Mouse (Mus musculus) right cerebral cortex, postnatal 10 days (tissue): Measurements from ENCODE around the gene Dhrs4.
A peak's percentile ranks its signal among the peaks of the same experiment; 100 is the strongest.

Experiments
- DNase-seq, 2 experiments: peaks; one replicate each; pipeline ENCODE4 v3.0.0; 2021; ENCODE audit warnings: low spot score in 2 of 2

Dhrs4 gene

GRCm38 (mm10) chr14:55486836-55487235, 8.3 kb downstream of the Dhrs4 start:
- DNase-seq = no peak

DNA sequence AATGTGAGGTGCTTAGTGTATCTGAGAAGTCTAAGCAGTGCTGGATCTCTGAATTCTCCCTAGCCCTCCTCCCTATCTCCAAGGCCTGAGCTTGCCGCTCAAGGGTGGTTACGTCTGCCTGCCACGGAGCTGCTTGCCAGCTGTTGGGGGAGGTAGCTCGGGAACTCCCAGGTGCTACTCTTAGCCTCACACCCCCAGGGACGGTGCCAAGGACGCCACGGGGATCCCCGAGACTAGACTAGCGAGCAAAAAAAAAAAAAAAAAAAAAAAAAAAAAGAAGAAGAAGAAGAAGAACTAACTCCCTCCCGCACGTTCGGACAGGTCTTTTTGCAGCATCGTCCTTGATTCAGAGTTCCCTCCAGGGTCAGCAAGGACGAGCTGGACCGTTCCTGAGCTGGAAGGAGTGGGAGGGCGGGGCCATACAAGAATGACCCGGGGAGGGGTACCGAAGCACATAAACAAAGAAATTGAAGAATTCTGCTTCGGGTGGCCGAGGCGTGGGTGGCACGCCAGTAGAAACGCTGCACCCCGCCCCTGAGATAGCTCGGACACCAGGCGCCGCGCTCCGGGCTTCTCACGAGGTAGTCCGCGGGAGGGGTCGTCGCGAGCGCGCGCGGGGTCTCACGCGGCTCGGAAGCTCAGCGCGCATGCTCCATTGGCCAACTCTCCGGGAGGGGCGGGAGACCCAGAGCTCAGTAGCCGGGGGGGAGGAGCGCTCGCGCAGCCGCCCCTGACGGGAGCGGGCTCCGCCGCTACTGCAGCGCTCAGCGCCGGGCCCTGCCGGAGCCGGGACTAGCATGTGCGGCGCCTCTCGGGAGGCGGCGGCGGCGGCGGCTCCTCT, 12.0 kb downstream of the Dhrs4 start, which contains the start of gene Carmil3:
Gene Carmil3, plus strand, starts transcription at position 291 of the 841 bp plus-strand sequence.
- peak; percentile 94 to 95 for DNase-seq

GRCm38 (mm10) chr14:55491291-55491833, 12.8 kb downstream of the Dhrs4 start:
- peak; percentile 71 to 75 for DNase-seq

GRCm38 (mm10) chr14:55492103-55492502, 13.5 kb downstream of the Dhrs4 start:
- peak; percentile 59 to 63 for DNase-seq

DNA sequence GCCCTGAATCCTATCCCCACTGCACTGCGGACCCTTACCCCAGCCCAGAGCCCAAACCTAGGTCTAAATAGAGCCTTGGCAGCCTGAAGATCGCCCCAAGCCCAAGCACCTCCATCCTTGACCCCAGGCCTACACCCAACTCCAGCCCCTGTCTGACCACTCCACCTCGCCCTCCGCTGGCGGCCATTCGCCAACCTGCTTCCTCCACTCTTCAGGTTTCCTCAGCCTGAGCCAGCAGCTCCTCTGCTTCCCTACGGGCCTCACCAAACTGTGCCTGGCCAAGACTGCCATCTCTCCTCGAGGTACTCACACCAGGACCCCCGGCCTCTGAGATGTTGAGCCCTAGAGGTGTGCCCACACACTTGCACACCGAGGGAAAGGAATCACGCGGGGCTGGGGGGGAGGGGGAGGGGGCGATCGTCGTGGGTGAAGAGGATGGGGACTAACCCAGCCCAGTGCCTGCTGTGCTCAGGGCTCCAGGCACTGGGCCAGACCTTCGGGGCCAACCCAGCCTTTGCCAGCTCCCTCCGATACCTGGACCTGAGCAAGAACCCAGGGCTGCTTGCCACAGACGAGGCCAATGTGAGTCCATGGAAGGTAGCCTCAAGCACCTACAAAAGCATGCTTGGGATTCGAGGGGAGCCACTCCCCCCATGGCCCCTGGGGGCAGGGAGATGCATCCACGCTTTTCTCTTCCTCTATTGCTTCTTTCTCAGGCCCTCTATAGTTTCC, 17.1 kb downstream of the Dhrs4 start:
- DNase-seq = peak in 1 of 2 experiments; percentile 34

- DNase-seq = peak in 1 of 2 experiments; percentile 51
Observed at GRCm38 (mm10) chr14:55496761-55497448, 18.3 kb downstream of the Dhrs4 start.

DNA sequence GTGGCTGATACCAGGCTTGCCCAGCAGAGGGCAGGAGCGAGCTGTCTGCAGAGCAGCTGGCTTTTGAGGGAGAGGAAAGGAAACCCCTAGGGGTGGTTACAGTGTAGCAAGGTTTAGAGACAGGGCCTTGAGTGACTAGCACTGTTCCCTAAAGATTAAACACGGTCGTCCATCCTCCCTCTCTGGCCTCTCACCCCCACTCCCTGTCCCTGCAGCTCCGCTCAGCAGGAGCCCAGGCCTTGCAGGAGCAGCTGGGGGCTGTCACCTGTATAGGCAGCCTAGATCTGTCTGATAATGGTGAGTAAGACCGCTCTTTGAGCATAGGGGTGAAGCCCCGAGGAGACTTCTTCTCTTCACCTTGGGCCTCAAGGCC, 18.9 kb downstream of the Dhrs4 start:
- DNase-seq = peak; percentile 78 to 88

GRCm38 (mm10) chr14:55505612-55506011, 27.1 kb downstream of the Dhrs4 start:
- DNase-seq = no peak

GRCm38 (mm10) chr14:55507801-55508200, 29.2 kb downstream of the Dhrs4 start:
- DNase-seq = peak in 1 of 2 experiments; percentile 25

- peak in 1 of 2 experiments; percentile 30 for DNase-seq
Observed at GRCm38 (mm10) chr14:55509540-55509939, 31.0 kb downstream of the Dhrs4 start.

DNA sequence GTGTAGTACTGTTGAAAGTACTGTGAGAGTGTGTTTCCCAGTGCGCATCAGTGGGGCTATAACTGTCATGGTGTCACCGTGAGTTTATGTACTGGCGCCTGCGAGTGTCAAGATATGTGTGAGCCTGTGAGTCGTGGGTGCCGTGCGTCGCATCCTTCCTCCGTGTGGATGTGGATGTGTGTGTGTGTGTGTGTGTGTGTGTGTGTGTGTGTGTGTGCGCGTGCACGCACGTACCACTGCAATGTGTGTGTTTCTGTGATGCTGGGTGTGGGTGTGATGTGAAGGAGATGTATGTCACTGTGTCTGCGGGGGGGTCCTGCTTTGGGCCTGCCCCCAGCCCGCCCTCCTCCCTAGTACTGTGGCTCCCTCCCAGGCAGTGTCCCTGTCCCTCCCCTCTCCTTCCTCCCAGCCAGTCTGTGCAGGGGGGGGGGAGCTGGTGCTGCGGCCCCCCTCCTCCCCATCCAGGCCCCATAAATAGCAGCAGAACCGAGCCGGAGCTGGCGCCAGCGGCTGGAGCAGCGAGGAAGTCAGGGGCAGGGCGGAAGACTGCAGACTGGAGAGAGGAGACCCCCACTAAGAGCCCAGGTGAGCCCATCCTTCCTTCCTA, 31.7 kb downstream of the Dhrs4 start, which contains the start of gene Cpne6:
Gene Cpne6, plus strand, starts transcription at position 321 of the 607 bp plus-strand sequence.
- DNase-seq = peak; percentile 68 to 84

GRCm38 (mm10) chr14:55511037-55511436, 32.5 kb downstream of the Dhrs4 start:
- peak; percentile 79 to 90 for DNase-seq

DNA sequence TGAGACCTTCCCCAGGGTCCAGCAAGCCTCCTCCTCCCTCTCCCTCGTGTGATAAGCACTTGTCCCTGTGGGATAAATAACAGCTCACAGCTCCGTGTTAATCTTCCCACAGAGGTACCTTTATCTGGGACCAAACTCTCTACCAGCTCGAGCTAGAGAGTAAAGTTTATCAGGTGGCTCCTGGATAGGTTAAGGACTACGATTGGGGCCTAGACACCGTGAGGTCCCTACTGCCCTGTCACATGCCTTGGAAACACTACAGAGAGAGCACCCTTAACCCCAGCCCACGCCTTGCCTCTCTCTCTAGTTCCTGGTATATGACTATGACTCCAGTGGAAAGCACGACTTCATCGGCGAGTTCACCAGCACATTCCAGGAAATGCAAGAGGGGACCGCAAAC, 35.4 kb downstream of the Dhrs4 start:
- DNase-seq = no peak

DNA sequence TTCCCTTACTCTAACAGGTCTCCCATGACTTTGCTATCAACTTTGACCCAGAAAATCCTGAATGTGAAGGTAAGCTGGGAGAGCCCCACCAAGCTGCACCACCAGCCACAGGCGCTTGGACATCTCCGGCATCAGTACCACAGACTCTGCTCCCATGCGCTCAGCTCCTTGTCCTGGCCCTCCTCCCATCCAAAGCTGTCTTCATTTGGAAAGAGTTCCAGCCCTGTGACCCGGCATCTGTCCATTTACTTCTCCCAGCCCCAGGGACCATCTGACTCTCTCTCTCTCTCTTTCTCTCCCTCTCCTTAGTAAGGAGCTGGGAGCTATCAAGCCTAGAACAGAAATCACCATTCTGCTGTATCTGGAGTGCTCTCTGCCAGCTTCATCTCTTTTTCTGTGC, 37.3 kb downstream of the Dhrs4 start:
- no peak for DNase-seq

DNA sequence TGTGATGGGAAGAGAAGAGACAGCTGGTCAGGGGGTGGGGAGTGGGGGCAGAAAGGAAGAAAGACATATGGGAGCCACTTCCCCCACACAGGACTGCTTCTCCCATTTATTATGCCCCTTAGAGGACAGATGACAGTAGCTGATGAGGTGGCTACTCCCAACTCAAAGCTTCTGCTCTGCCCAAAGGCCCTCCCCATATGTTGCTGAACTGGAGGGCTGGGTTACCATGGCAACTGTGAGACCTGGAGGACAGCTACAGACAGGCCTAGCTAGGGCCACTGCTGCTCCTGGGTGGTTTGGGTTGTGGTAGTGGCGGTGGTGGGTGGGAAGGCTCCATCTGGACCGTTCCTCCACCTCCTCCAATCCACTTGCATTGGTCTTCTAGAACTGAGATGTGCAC, 40.3 kb downstream of the Dhrs4 start:
- peak; percentile 70 to 82 for DNase-seq

DNA sequence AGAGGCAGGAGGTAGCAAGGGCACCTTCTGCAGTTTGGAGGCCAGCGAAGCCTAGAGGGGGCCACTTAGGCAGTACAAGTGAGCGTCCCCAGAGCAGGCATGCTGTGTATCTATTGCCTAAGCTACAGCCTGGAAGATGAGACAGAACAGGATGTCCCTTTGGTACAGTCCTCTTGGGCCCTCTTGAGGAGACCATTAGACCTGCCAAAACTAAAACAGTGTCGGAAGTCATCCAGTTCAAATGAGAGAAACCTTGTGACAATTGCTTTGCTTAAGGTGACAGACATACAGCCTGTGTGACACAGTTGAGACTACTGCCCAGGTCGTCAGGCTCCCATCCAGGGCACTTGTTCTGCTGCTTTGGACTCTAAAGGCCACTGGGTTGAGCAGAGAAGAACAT, 41.0 kb downstream of the Dhrs4 start:
- DNase-seq = no peak

DNA sequence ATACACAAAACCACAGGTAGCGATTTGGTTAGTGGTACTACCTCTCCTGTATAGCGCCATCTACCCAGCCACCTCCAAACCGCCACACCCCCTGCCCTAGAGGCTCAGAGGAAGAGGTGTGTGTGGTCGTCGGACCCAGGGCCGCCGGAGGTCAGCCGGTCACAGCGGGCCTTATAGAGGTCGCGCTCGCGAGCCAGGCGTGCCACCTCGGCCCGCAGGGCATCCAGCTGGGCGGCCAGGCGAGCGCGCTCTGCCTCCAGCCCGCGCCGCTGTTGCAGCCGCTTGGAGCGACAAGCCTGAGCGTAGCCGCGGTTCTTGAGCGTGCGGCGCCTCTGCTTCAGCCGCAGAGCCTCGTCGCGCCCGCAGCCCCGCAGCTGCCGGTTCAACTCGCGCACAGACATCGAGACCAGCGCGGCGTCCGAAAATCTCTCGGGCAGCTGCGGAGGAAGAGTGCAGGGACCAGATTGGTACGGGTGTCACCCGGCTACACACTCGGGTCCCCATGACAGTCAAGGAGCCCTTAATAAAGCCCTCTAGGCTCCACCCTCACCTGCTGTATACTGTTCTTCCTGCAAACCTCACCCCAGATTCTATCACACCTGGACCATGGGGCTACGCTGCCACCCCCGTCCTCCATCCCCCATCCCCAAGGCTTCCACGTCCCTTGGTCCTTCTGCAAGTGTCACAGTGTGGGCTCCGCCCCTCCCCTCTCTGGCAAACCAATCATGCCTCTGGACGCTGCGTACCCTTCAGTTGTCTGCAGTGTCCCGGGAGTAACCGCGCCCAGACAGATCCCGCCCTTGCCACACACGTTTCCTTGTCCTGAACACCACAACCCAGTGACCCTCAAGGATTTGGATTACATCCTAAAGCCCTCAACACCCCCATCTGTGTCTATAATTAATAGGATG, 42.1 kb downstream of the Dhrs4 start:
- DNase-seq = peak; percentile 57 to 72

DNA sequence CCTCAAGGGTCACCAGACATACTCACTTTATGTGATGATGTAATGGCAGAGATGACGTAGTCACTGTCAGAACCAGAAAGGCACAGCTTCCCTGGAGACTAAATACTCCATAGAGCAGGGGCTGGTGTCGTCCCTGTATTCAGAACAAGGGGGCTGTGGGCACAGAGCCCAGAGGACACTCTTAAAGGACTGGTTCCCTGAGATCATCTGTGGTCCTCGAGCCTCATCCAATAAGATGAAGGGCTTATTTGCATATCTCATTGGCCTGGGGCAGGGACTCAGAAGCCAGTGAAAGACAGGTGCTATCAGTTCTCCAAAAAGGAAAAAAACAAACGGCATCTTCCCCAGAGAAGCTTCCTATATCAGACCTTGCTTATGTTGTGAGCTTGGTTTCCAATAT, 45.5 kb downstream of the Dhrs4 start:
- DNase-seq = no peak

DNA sequence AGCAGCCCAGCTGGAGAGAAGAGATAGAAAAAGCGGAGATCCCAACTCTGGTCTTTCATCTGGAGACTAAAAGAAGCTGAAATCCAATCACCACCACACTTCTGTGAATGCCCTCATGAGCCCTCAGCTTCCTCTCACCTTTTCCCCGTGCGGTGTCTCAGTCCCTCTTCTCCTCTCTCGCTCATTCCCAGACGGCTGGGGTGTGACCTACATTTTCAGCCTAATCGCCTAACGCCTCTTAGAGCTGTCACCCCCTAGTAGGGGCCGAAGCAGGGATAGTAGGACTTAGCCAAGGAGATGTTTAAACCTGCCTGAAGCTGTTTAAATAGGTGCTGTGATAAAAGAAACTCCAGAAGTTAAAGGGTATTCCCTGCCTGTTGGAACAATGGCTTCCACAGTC, 46.2 kb downstream of the Dhrs4 start, which contains the start of gene Nrl:
Gene Nrl, minus strand, starts transcription at position 197 of the 400 bp plus-strand sequence.
- no peak for DNase-seq

GRCm38 (mm10) chr14:55526674-55527073, 48.1 kb downstream of the Dhrs4 start:
- DNase-seq = no peak
